Mouse (Mus musculus) heart, adult 2 months (tissue): ENCODE measurements around the gene Myh7. TPM values are rescaled to one million over a fixed set of nuclear protein-coding genes. Genes with fewer than 3 reads are reported as not detected.
A peak's percentile ranks its signal among the peaks of the same experiment; 100 is the strongest.
"Not testable (repeated sequence)": the region's sequence is repeated elsewhere in the genome, so short reads cannot be mapped to it uniquely, and the experiment has no call there.

ENCODE experiments used
- DNase-seq, 2 experiments: peaks; one replicate each; pipeline ENCODE4 v3.0.0; 2021
- H3K27ac ChIP-seq: fragments of 200-600 bp; 2 replicates; pipeline ENCODE4 v1.8.1; 2022
- H3K27me3 ChIP-seq: fragments of 200-500 bp; 2 replicates; pipeline ENCODE4 v1.6.1; 2012; ENCODE audit warnings: mild to moderate bottlenecking, low read length, inconsistent platforms, mixed read lengths; ENCODE audit not compliant: control insufficient read depth, insufficient read depth
- H3K36me3 ChIP-seq: fragments of 200-500 bp; 2 replicates; pipeline ENCODE4 v1.6.1; 2012; ENCODE audit warnings: low read length, inconsistent platforms; ENCODE audit not compliant: control insufficient read depth, insufficient read depth
- H3K4me1 ChIP-seq: fragments of 200-500 bp; 2 replicates; pipeline ENCODE4 v1.6.1; 2011; ENCODE audit warnings: low read length; ENCODE audit not compliant: control insufficient read depth, insufficient read depth
- H3K4me3 ChIP-seq: fragments of 200-600 bp; 2 replicates; pipeline ENCODE4 v1.8.1; 2022
- H3K79me2 ChIP-seq: fragments of 200-500 bp; replicated peaks from 2 replicates; pipeline ENCODE4 v1.6.1; 2012; ENCODE audit warnings: mild to moderate bottlenecking, inconsistent platforms, low read length, moderate library complexity, mixed read lengths; ENCODE audit not compliant: control insufficient read depth, insufficient read depth
- H3K9ac ChIP-seq: fragments of 200-500 bp; 2 replicates; pipeline ENCODE4 v1.6.1; 2012; ENCODE audit warnings: low read depth, mild to moderate bottlenecking, control low read depth, inconsistent platforms, low read length, mixed read lengths
- CTCF ChIP-seq: fragments of 200-600 bp; IDR thresholded peaks from 2 replicates; pipeline ENCODE4 v1.8.1; 2022; ENCODE audit warnings: antibody characterized with exemption, mild to moderate bottlenecking, moderate library complexity
- EP300 ChIP-seq: fragments of 200-500 bp; IDR thresholded peaks from 2 replicates; pipeline ENCODE4 v1.6.1; 2011; ENCODE audit warnings: low read depth, low read length, control low read depth; ENCODE audit not compliant: insufficient read depth
- POLR2A ChIP-seq: fragments of 200-500 bp; IDR thresholded peaks from 2 replicates; pipeline ENCODE4 v1.6.1; 2011; ENCODE audit warnings: mild to moderate bottlenecking, low read depth, low read length, control low read depth; ENCODE audit not compliant: insufficient read depth
- WGBS: fragments of 180-500 bp; shearing (Covaris S2); methylation state at CpG from one replicate; pipeline ENCODE4 v1.1.7; 2018; 5-methylcytosine and 5-hydroxymethylcytosine counted together
- intact Hi-C: fragments of 180-260 bp; cut with DNase I; formaldehyde crosslinking; loops from one replicate; pipeline ENCODE4 v1.15.1; 2025
- polyA plus RNA-seq: library from polyadenylated mRNA; depleted of rRNA; stranded (reverse); fragments of >200 nt; gene quantifications from 2 replicates; pipeline ENCODE4 v1.2.3, GENCODE M21; 2012
- total RNA-seq, 2 experiments: library from RNA; stranded (reverse); gene quantifications; 2 replicates each; pipeline ENCODE4 v1.2.3; 2021

Myh7 gene
- total and polyA plus RNA-seq, 3 experiments: 29.5 to 2,240 (median 1,935) TPM

GRCm38 (mm10) chr14:55002687-55003120 is 8.3 kb upstream of the Myh7 start:
- no peak overlapping the region for H3K9ac ChIP-seq
- peak in 1 of 2 experiments; percentile 36 for DNase-seq
- TF ChIP-seq CTCF (no peak), EP300 (0 out of 2 replicates have a peak, but pooled peaks have one; percentile 60), POLR2A (peak; percentile 62; the same call in 1 of the 2 replicates)
- peak overlapping the region; percentile 93 for H3K27ac ChIP-seq
- intact Hi-C loops: no loop called here
- no peak overlapping the region for H3K4me3 ChIP-seq
- no peaks in the 10 kb centered on the region for H3K36me3 ChIP-seq
- peaks cover 13% of the 10 kb centered on the region for H3K4me1 ChIP-seq
- no peaks in the 10 kb centered on the region for H3K27me3 ChIP-seq
- H3K79me2 ChIP-seq: no peaks in the 10 kb centered on the region
- 13% methylated on average over 7 of the region's 7 CpGs for WGBS

GRCm38 (mm10) chr14:55001938-55002686 is 7.7 kb upstream of the Myh7 start:
- Histone ChIP-seq H3K79me2 (no peaks in the 10 kb centered on the region), H3K4me1 (peaks cover 13% of the 10 kb centered on the region), H3K27ac (peak overlapping the region; percentile 93), H3K9ac (no peak overlapping the region), H3K27me3 (no peaks in the 10 kb centered on the region), H3K4me3 (no peak overlapping the region), H3K36me3 (no peaks in the 10 kb centered on the region)
- WGBS: 20% methylated on average over 12 of the region's 12 CpGs
- DNase-seq: no peak
- TF ChIP-seq CTCF (no peak), POLR2A (peak; percentile 70), EP300 (peak; percentile 85)
- intact Hi-C loops: no loop called here

- H3K36me3 ChIP-seq: no peaks in the 10 kb centered on the region
- H3K4me3 ChIP-seq: no peak overlapping the region
- H3K79me2 ChIP-seq: no peaks in the 10 kb centered on the region
- intact Hi-C loops: no loop called here
- DNase-seq: peak in 1 of 2 experiments; percentile 45
- H3K27ac ChIP-seq: no peak overlapping the region; the same call in 1 of the 2 replicates
- H3K4me1 ChIP-seq: peaks cover 13% of the 10 kb centered on the region
- TF ChIP-seq EP300: peak; percentile 96
- peak; percentile 54 for TF ChIP-seq CTCF
- peak; percentile 77 for TF ChIP-seq POLR2A
- H3K9ac ChIP-seq: no peak overlapping the region
- H3K27me3 ChIP-seq: no peaks in the 10 kb centered on the region
- WGBS: 88% methylated on average over 2 of the region's 2 CpGs
These were observed 7.0 kb upstream of the Myh7 start for GRCm38 (mm10) chr14:55001446-55001845.

GRCm38 (mm10) chr14:55000814-55001213 is 6.4 kb upstream of the Myh7 start:
- intact Hi-C loops: no loop called here
- H3K9ac ChIP-seq: no peak overlapping the region
- no peaks in the 10 kb centered on the region for H3K36me3 ChIP-seq
- DNase-seq: no peak
- H3K27me3 ChIP-seq: no peaks in the 10 kb centered on the region
- H3K4me3 ChIP-seq: no peak overlapping the region
- WGBS: 67% methylated on average over 6 of the region's 6 CpGs
- H3K27ac ChIP-seq: no peak overlapping the region; the same call in 1 of the 2 replicates
- peaks cover 13% of the 10 kb centered on the region for H3K4me1 ChIP-seq
- no peaks in the 10 kb centered on the region for H3K79me2 ChIP-seq
- TF ChIP-seq POLR2A (peak; percentile 73; the same call in 1 of the 2 replicates), EP300 (peak; percentile 68; the same call in 1 of the 2 replicates), CTCF (no peak)

- intact Hi-C loops, H3K79me2 ChIP-seq: not testable (repeated sequence)
- peaks cover 11% of the 10 kb centered on the region for H3K4me1 ChIP-seq
These were observed 5.4 kb upstream of the Myh7 start for GRCm38 (mm10) chr14:54999868-55000267.

GRCm38 (mm10) chr14:54998680-54999079 is 4.3 kb upstream of the Myh7 start:
- Histone ChIP-seq H3K27ac (no peak overlapping the region; the same call in 1 of the 2 replicates), H3K9ac (no peak overlapping the region), H3K27me3 (no peaks in the 10 kb centered on the region), H3K4me3 (no peak overlapping the region), H3K79me2 (no peaks in the 10 kb centered on the region), H3K36me3 (no peaks in the 10 kb centered on the region), H3K4me1 (peaks cover 4% of the 10 kb centered on the region)
- intact Hi-C loops: no loop called here
- TF ChIP-seq CTCF (no peak), EP300 (no peak), POLR2A (peak; percentile 51; the same call in 1 of the 2 replicates)
- DNase-seq: no peak

More at GRCm38 (mm10) chr14:54999868-55000267, 5.4 kb upstream of the Myh7 start:
- not testable (repeated sequence) for H3K27ac ChIP-seq, DNase-seq, H3K36me3 ChIP-seq, H3K9ac ChIP-seq, H3K27me3 ChIP-seq, H3K4me3 ChIP-seq
- 64% methylated on average over 5 of the region's 5 CpGs for WGBS
